Mouse (Mus musculus) MEL (cell line): ENCODE measurements around the gene Urod. TPM values are rescaled to one million over a fixed set of nuclear protein-coding genes. Genes with fewer than 3 reads are reported as not detected.

Experiments used
- DNase-seq: peaks from one replicate; pipeline ENCODE4 v3.0.0; 2011; ENCODE audit warnings: low read depth, low spot score
- H3K27ac ChIP-seq: 2 replicates; pipeline ENCODE4 v1.5.1; 2012; ENCODE audit warnings: low read depth, mild to moderate bottlenecking, control low read depth, low read length, moderate library complexity; ENCODE audit not compliant: control insufficient read depth
- H3K27me3 ChIP-seq, 2 experiments: fragments of 150-350 bp in 1 of 2; sonication (generic) in 1 of 2; 2 replicates each; pipeline ENCODE4 v1.6.1; 2012; ENCODE audit warnings: low read length in 2 of 2, mild to moderate bottlenecking in 2 of 2, improper control_type of control experiment in 1 of 2, moderate library complexity in 1 of 2; ENCODE audit not compliant: insufficient read depth in 2 of 2, control insufficient read depth in 1 of 2
- H3K36me3 ChIP-seq, 2 experiments: 2 replicates each; pipeline ENCODE4 v1.6.1; 2012 to 2014; ENCODE audit warnings: low read length in 2 of 2, improper control_type of control experiment in 1 of 2, inconsistent platforms in 1 of 2, mild to moderate bottlenecking in 1 of 2; ENCODE audit not compliant: insufficient read depth in 2 of 2, control insufficient read depth in 1 of 2
- H3K4me1 ChIP-seq, 2 experiments: fragments of 150-350 bp in 1 of 2; sonication (generic) in 1 of 2; 2 replicates each; pipeline ENCODE4 v1.6.1; 2012; ENCODE audit warnings: low read length in 2 of 2, improper control_type of control experiment in 1 of 2, mild to moderate bottlenecking in 1 of 2; ENCODE audit not compliant: insufficient read depth in 2 of 2, control insufficient read depth in 1 of 2
- H3K4me3 ChIP-seq, 2 experiments: fragments of 150-350 bp in 1 of 2; sonication (generic) in 1 of 2; 2 replicates each; pipeline ENCODE4 v1.5.1; 2012; ENCODE audit warnings: low read depth in 2 of 2, low read length in 2 of 2, mild to moderate bottlenecking in 2 of 2, moderate library complexity in 2 of 2, control low read depth in 1 of 2, improper control_type of control experiment in 1 of 2; ENCODE audit not compliant: control insufficient read depth in 1 of 2, insufficient read depth in 1 of 2
- H3K79me2 ChIP-seq: 2 replicates; pipeline ENCODE4 v1.6.1; 2012; ENCODE audit warnings: mild to moderate bottlenecking, low read length, moderate library complexity; ENCODE audit not compliant: control insufficient read depth, poor library complexity, insufficient read depth
- H3K9ac ChIP-seq: 2 replicates; pipeline ENCODE4 v1.6.1; 2012; ENCODE audit warnings: low read depth, mild to moderate bottlenecking, control low read depth, low read length, moderate library complexity; ENCODE audit not compliant: control insufficient read depth, poor library complexity, severe bottlenecking
- H3K9me3 ChIP-seq: fragments of 150-350 bp; sonication (generic); replicated peaks from 2 replicates; pipeline ENCODE4 v1.6.1; 2012; ENCODE audit warnings: mild to moderate bottlenecking, low read length, improper control_type of control experiment, moderate library complexity; ENCODE audit not compliant: insufficient read depth
- CTCF ChIP-seq, 3 experiments: IDR thresholded peaks in 2 of 3; conservative IDR thresholded peaks in 1 of 3; 2 replicates each; pipeline ENCODE4 v1.5.1; 2011 to 2012; ENCODE audit warnings: low read length in 3 of 3, low read depth in 2 of 3, mild to moderate bottlenecking in 2 of 3, improper control_type of control experiment in 1 of 3, inconsistent platforms in 1 of 3, mixed read lengths in 1 of 3, moderate library complexity in 1 of 3; ENCODE audit not compliant: control insufficient read depth in 1 of 3, insufficient read depth in 1 of 3, poor library complexity in 1 of 3, severe bottlenecking in 1 of 3
- E2F4 ChIP-seq: IDR thresholded peaks from 2 replicates; pipeline ENCODE4 v1.6.1; 2011; ENCODE audit warnings: low read depth, low read length, improper control_type of control experiment, borderline replicate concordance
- GABPA ChIP-seq: IDR thresholded peaks from 2 replicates; pipeline ENCODE4 v1.6.1; 2012; ENCODE audit warnings: low read depth, mild to moderate bottlenecking, inconsistent platforms, low read length, improper control_type of control experiment, moderate library complexity
- HCFC1 ChIP-seq: IDR thresholded peaks from 2 replicates; pipeline ENCODE4 v1.6.1; 2012; ENCODE audit warnings: low read depth, mild to moderate bottlenecking, inconsistent platforms, low read length, improper control_type of control experiment, moderate library complexity
- KAT2A ChIP-seq: conservative IDR thresholded peaks from 2 replicates; pipeline ENCODE4 v1.6.1; 2012; ENCODE audit warnings: low read depth, low read length, improper control_type of control experiment, inconsistent platforms
- MAX ChIP-seq: IDR thresholded peaks from 2 replicates; pipeline ENCODE4 v1.6.1; 2011; ENCODE audit warnings: low read length, improper control_type of control experiment
- MAZ ChIP-seq: IDR thresholded peaks from 2 replicates; pipeline ENCODE4 v1.6.1; 2012; ENCODE audit warnings: low read depth, mild to moderate bottlenecking, inconsistent platforms, low read length, improper control_type of control experiment
- MEF2A ChIP-seq: IDR thresholded peaks from 2 replicates; pipeline ENCODE4 v1.6.1; 2014; ENCODE audit warnings: low read depth, mild to moderate bottlenecking, inconsistent platforms, low read length, improper control_type of control experiment; ENCODE audit not compliant: poor library complexity, insufficient replicate concordance, severe bottlenecking; ENCODE audit errors: extremely low read depth
- MXI1 ChIP-seq: IDR thresholded peaks from 2 replicates; pipeline ENCODE4 v1.6.1; 2011; ENCODE audit warnings: mild to moderate bottlenecking, low read depth, low read length, improper control_type of control experiment
- NELFE ChIP-seq: IDR thresholded peaks from 2 replicates; pipeline ENCODE4 v1.6.1; 2011; ENCODE audit warnings: low read depth, low read length, improper control_type of control experiment
- NRF1 ChIP-seq: IDR thresholded peaks from 2 replicates; pipeline ENCODE4 v1.6.1; 2014; ENCODE audit warnings: low read depth, mild to moderate bottlenecking, inconsistent platforms, low read length, improper control_type of control experiment, moderate library complexity; ENCODE audit not compliant: poor library complexity, insufficient read depth, severe bottlenecking
- POLR2A ChIP-seq, 2 experiments: IDR thresholded peaks; 2 replicates each; pipeline ENCODE4 v1.6.1; 2011 to 2012; ENCODE audit warnings: low read length in 2 of 2, mild to moderate bottlenecking in 2 of 2, control low read depth in 1 of 2, improper control_type of control experiment in 1 of 2, low read depth in 1 of 2, moderate library complexity in 1 of 2; ENCODE audit not compliant: control insufficient read depth in 1 of 2, insufficient read depth in 1 of 2, poor library complexity in 1 of 2
- RAD21 ChIP-seq: IDR thresholded peaks from 2 replicates; pipeline ENCODE4 v1.6.1; 2011; ENCODE audit warnings: mild to moderate bottlenecking, low read depth, low read length, improper control_type of control experiment
- SMC3 ChIP-seq: IDR thresholded peaks from 2 replicates; pipeline ENCODE4 v1.6.1; 2011; ENCODE audit warnings: low read depth, low read length, improper control_type of control experiment
- TCF12 ChIP-seq: IDR thresholded peaks from 2 replicates; pipeline ENCODE4 v1.6.1; 2014; ENCODE audit warnings: low read depth, mild to moderate bottlenecking, inconsistent platforms, low read length, improper control_type of control experiment, moderate library complexity
- ZC3H11A ChIP-seq: IDR thresholded peaks from 2 replicates; pipeline ENCODE4 v1.6.1; 2012; ENCODE audit warnings: low read depth, mild to moderate bottlenecking, inconsistent platforms, low read length, improper control_type of control experiment
- ZMIZ1 ChIP-seq: IDR thresholded peaks from 2 replicates; pipeline ENCODE4 v1.6.1; 2012; ENCODE audit warnings: low read depth, mild to moderate bottlenecking, inconsistent platforms, low read length, improper control_type of control experiment, moderate library complexity
- ZNF384 ChIP-seq: IDR thresholded peaks from 2 replicates; pipeline ENCODE4 v1.6.1; 2012; ENCODE audit warnings: low read depth, mild to moderate bottlenecking, inconsistent platforms, low read length, improper control_type of control experiment
- polyA plus RNA-seq, 2 experiments: library from polyadenylated mRNA; stranded (reverse) in 1 of 2; unstranded in 1 of 2; fragments of >175 nt in 1 of 2; fragments of >200 nt in 1 of 2; gene quantifications; 2 replicates each; pipeline versions ENCODE4 v1.2.1 to v1.2.4; 2012; ENCODE audit warnings: low replicate concordance in 2 of 2, low read depth in 1 of 2; ENCODE audit not compliant: insufficient read length in 2 of 2, insufficient read depth in 1 of 2, missing spikeins in 1 of 2
- total RNA-seq: library from RNA; depleted of rRNA; stranded (reverse); fragments of 300-350 nt; gene quantifications from 2 replicates; pipeline ENCODE4 v1.2.3, GENCODE M21; 2012

Gene Urod
- total and polyA plus RNA-seq, 3 experiments: 108 to 645 (median 132) TPM

- no peak for TF ChIP-seq MAX
- no peak for TF ChIP-seq SMC3
- TF ChIP-seq POLR2A (IDR thresholded peaks at IDR 0.05; ENCODE audit: control insufficient read depth in 1 of 2, insufficient read depth in 1 of 2, low read depth in 1 of 2, low read length in 2 of 2, poor library complexity in 1 of 2): no peak
- TF ChIP-seq MXI1: no peak
- TF ChIP-seq ZNF384: no peak
Observed at GRCm38 (mm10) chr4:117005611-117006400, 11.6 kb upstream of the Urod start (continued).

GRCm38 (mm10) chr4:117004649-117005048 lies 10.4 kb upstream of the Urod start:
- TF ChIP-seq MXI1 (no peak), MEF2A (no peak), E2F4 (no peak), ZMIZ1 (no peak), NRF1 (no peak), KAT2A (no peak), TCF12 (no peak), CTCF (IDR thresholded peaks at IDR 0.05 in 2 of 3, conservative IDR thresholded peaks at IDR 0.05 in 1 of 3; ENCODE audit: control insufficient read depth in 1 of 3, insufficient read depth in 1 of 3, low read depth in 2 of 3, low read length in 3 of 3, poor library complexity in 1 of 3, severe bottlenecking in 1 of 3) (no peak), NELFE (no peak), MAZ (no peak), GABPA (no peak)
- H3K27me3 ChIP-seq: peaks cover 2 to 3% of the 10 kb centered on the region in 2 experiments; a peak in 1 of 4 replicates
- H3K27ac ChIP-seq: no peak overlapping the region
- H3K9ac ChIP-seq: no peak overlapping the region
- H3K4me1 ChIP-seq: no peaks in the 10 kb centered on the region
- no peaks in the 10 kb centered on the region for H3K79me2 ChIP-seq
- no peaks in the 10 kb centered on the region for H3K9me3 ChIP-seq
- H3K36me3 ChIP-seq: no peaks in the 10 kb centered on the region
- no peak for DNase-seq
- H3K4me3 ChIP-seq: no peak overlapping the region

- Histone ChIP-seq H3K9ac (no peak overlapping the region), H3K36me3 (no peaks in the 10 kb centered on the region), H3K4me3 (no peak overlapping the region), H3K4me1 (no peaks in the 10 kb centered on the region), H3K27me3 (no peaks in the 10 kb centered on the region), H3K9me3 (no peaks in the 10 kb centered on the region), H3K27ac (no peak overlapping the region), H3K79me2 (no peaks in the 10 kb centered on the region)
- TF ChIP-seq RAD21: peak; percentile 59
- no peak for TF ChIP-seq HCFC1
- peak; percentile 76 for TF ChIP-seq SMC3
- peak; percentile 30 for TF ChIP-seq ZC3H11A
- peak; percentile 61 to 78 (median 74) for TF ChIP-seq CTCF (IDR thresholded peaks at IDR 0.05 in 2 of 3, conservative IDR thresholded peaks at IDR 0.05 in 1 of 3; ENCODE audit: control insufficient read depth in 1 of 3, insufficient read depth in 1 of 3, low read depth in 2 of 3, low read length in 3 of 3, poor library complexity in 1 of 3, severe bottlenecking in 1 of 3)
- no peak for TF ChIP-seq KAT2A
- DNase-seq: peak; percentile 58
Observed at GRCm38 (mm10) chr4:117002543-117003521, 8.6 kb upstream of the Urod start.
